In genomic region chr3:63900021-63900571, GRCm38 (mm10) we compare ENCODE assay signal across 8 mouse cellular contexts. TPM values are rescaled to one million over a fixed set of nuclear protein-coding genes. Genes with fewer than 3 reads are reported as not detected.
DNase-seq lines count a peak whose midpoint lies in the region; ATAC-seq and TF ChIP-seq lines count a peak whose summit lies in the region.

No protein-coding gene starts in this region.

- ATAC-seq in embryonic facial prominence, embryonic 14.5 days (ENCODE audit: low read depth) = peak; percentile 11; the same call in 1 of the 2 replicates
- peak; percentile 60 for ATAC-seq in kidney, postnatal 0 days (replicated peaks; ENCODE audit: low FRiP score, low read depth)

- DNase-seq in left cerebral cortex, postnatal 14 days (ENCODE audit: low spot score in 2 of 2) = peak; percentile 9 to 10
- DNase-seq in left cerebral cortex, adult 18-20 months (ENCODE audit: low spot score in 2 of 2) = no peak
- DNase-seq in embryonic facial prominence, embryonic 14.5 days (ENCODE audit: low spot score) = peak; percentile 38
- peak; percentile 78 for DNase-seq in kidney, postnatal 0 days (ENCODE audit: low spot score)
- DNase-seq in neural tube, embryonic 10.5 days (ENCODE audit: extremely low spot score, low spot score) = peak; percentile 56
- DNase-seq in thymus, postnatal 4 days = no peak
- DNase-seq in adrenal gland, adult 18-20 months (ENCODE audit: low spot score in 2 of 2) = no peak
- no peak for DNase-seq in left cerebral cortex, adult 2 months (ENCODE audit: extremely low spot score in 1 of 2, low spot score in 2 of 2)

- no peak overlapping the region; the same call in 1 of the 2 replicates for H3K9ac ChIP-seq in embryonic facial prominence, embryonic 14.5 days (ENCODE audit: low read depth, low read length)
- H3K9ac ChIP-seq in kidney, postnatal 0 days (ENCODE audit: low read depth, low read length) = no peak overlapping the region

- no peak overlapping the region for H3K27ac ChIP-seq in embryonic facial prominence, embryonic 14.5 days (replicated peaks; ENCODE audit: low read depth, low read length)
- H3K27ac ChIP-seq in kidney, postnatal 0 days = peak overlapping the region; percentile 1; the same call in 1 of the 2 replicates
- no peak overlapping the region for H3K27ac ChIP-seq in left cerebral cortex, adult 2 months

- peak overlapping the region; percentile 66 for H3K4me3 ChIP-seq in embryonic facial prominence, embryonic 14.5 days (ENCODE audit: low read depth, low read length)
- H3K4me3 ChIP-seq in kidney, postnatal 0 days (replicated peaks; ENCODE audit: low read depth, low read length) = peak overlapping the region; percentile 50; the same call in 1 of the 2 replicates
- H3K4me3 ChIP-seq in left cerebral cortex, adult 2 months = no peak overlapping the region; the same call in 1 of the 2 replicates

- TF ChIP-seq CTCF in kidney, postnatal 0 days (IDR thresholded peaks at IDR 0.05; ENCODE audit: low read depth) = no peak
- TF ChIP-seq CTCF in left cerebral cortex, adult 2 months (IDR thresholded peaks at IDR 0.05) = no peak

- no peaks in the 10 kb centered on the region for H3K36me3 ChIP-seq in embryonic facial prominence, embryonic 14.5 days (ENCODE audit: control insufficient read depth, insufficient read depth, low read length)
- no peaks in the 10 kb centered on the region for H3K36me3 ChIP-seq in kidney, postnatal 0 days (ENCODE audit: insufficient read depth, low read length)

- 0 out of 2 replicates have a peak, but pooled peaks cover 3% of the 10 kb centered on the region for H3K27me3 ChIP-seq in embryonic facial prominence, embryonic 14.5 days (replicated peaks; ENCODE audit: control insufficient read depth, insufficient read depth, low read length)
- no peaks in the 10 kb centered on the region for H3K27me3 ChIP-seq in kidney, postnatal 0 days (ENCODE audit: insufficient read depth, low read length)

- intact Hi-C loops in left cerebral cortex, postnatal 14 days (cut with DNase I) = no loop called here
- intact Hi-C loops in left cerebral cortex, adult 2 months (cut with DNase I) = no loop called here

- H3K9me3 ChIP-seq in embryonic facial prominence, embryonic 14.5 days (ENCODE audit: control insufficient read depth, low read length) = no peaks in the 10 kb centered on the region
- no peaks in the 10 kb centered on the region for H3K9me3 ChIP-seq in kidney, postnatal 0 days (replicated peaks; ENCODE audit: low read length)

- peaks cover 7% of the 10 kb centered on the region; the same call in 1 of the 2 replicates for H3K4me1 ChIP-seq in embryonic facial prominence, embryonic 14.5 days (ENCODE audit: control insufficient read depth, insufficient read depth, low read length)
- no peaks in the 10 kb centered on the region for H3K4me1 ChIP-seq in kidney, postnatal 0 days (replicated peaks; ENCODE audit: insufficient read depth, low read length)

- 3% methylated on average over 12 of the region's 12 CpGs for WGBS in embryonic facial prominence, embryonic 14.5 days
- 3% methylated on average over 12 of the region's 12 CpGs for WGBS in kidney, postnatal 0 days

- H3K4me2 ChIP-seq in embryonic facial prominence, embryonic 14.5 days (ENCODE audit: low read depth, low read length) = peak overlapping the region; percentile 96
- peak overlapping the region; percentile 75 for H3K4me2 ChIP-seq in kidney, postnatal 0 days (ENCODE audit: low read length)

RNA-seq across cellular contexts. Expression of gene Plch1, which starts 0.8 kb away (rescaled TPM):
- total RNA-seq in left cerebral cortex, postnatal 14 days (2021) = 1 to 10 TPM; 6.0 to 8.4 TPM
- 1 to 10 TPM; 4.8 to 7.2 TPM for total RNA-seq in left cerebral cortex, adult 18-20 months (2021)
- polyA plus RNA-seq in embryonic facial prominence, embryonic 14.5 days (2014; fragmentation: Nextera tagmentation; extraction: Ambion mirVana) = 2.4 and 2.8 TPM in 2 replicates
- polyA plus RNA-seq in kidney, postnatal 0 days (2015; fragmentation: Nextera tagmentation; extraction: Ambion mirVana) = 5.3 and 6.2 TPM in 2 replicates
- under 1 TPM in 1 of 2 experiments, not detected in 1; 0.06 TPM for total RNA-seq in adrenal gland, adult 18-20 months (2021)
- 1 to 10 TPM; 6.2 to 8.4 TPM for total RNA-seq in left cerebral cortex, adult 2 months (2021)

RNA-seq across cellular contexts. Expression of gene E130311K13Rik, which starts 29.2 kb away (rescaled TPM):
- total RNA-seq in left cerebral cortex, postnatal 14 days (2021) = 10 to 100 TPM; 11.3 to 11.9 TPM
- total RNA-seq in left cerebral cortex, adult 18-20 months (2021) = 10 to 100 TPM; 10.3 to 11.7 TPM
- 7.0 and 8.5 TPM in 2 replicates for polyA plus RNA-seq in embryonic facial prominence, embryonic 14.5 days (2014; fragmentation: Nextera tagmentation; extraction: Ambion mirVana)
- 4.4 and 6.4 TPM in 2 replicates for polyA plus RNA-seq in kidney, postnatal 0 days (2015; fragmentation: Nextera tagmentation; extraction: Ambion mirVana)
- total RNA-seq in adrenal gland, adult 18-20 months (2021) = 1 to 10 TPM; 7.0 to 8.1 TPM
- 10 to 100 TPM; 10.5 to 11.5 TPM for total RNA-seq in left cerebral cortex, adult 2 months (2021)

Comparison
In these comparisons a context has a peak if more than half of its experiments do, and no peak if none do; other contexts are left out.
1. DNase-seq: peak in left cerebral cortex, postnatal 14 days (2 of 2), embryonic facial prominence, embryonic 14.5 days (single experiment), kidney, postnatal 0 days (single experiment) and neural tube, embryonic 10.5 days (single experiment); none in left cerebral cortex, adult 18-20 months (0 of 2), thymus, postnatal 4 days (single experiment), adrenal gland, adult 18-20 months (0 of 2) and left cerebral cortex, adult 2 months (0 of 2).
2. RNA of gene Plch1, which starts 0.8 kb away (total RNA-seq): 6.2 to 8.4 TPM in left cerebral cortex, adult 2 months, 6.0 to 8.4 TPM in left cerebral cortex, postnatal 14 days and 4.8 to 7.2 TPM in left cerebral cortex, adult 18-20 months; 0.06 TPM in adrenal gland, adult 18-20 months; every median in the first group is over 4 times any median in the second.